Mouse (Mus musculus) forebrain, embryonic 15.5 days (tissue): Measurements from ENCODE around the gene Hmg20a. TPM values are rescaled to one million over a fixed set of nuclear protein-coding genes. Genes with fewer than 3 reads are reported as not detected.

Source experiments
- ATAC-seq: fragments of 200-750 bp; cut with Nextera tagmentation; replicated peaks from 2 replicates; pipeline ENCODE4 v1.8.0; 2017; ENCODE audit warnings: mild to moderate bottlenecking, moderate TSS enrichment, moderate library complexity
- H3K27ac ChIP-seq: fragments of 300-500 bp; sonication (generic); replicated peaks from 2 replicates; pipeline ENCODE4 v1.5.1; 2015; ENCODE audit warnings: mild to moderate bottlenecking, inconsistent platforms
- H3K27me3 ChIP-seq: fragments of 300-500 bp; sonication (generic); 2 replicates; pipeline ENCODE4 v1.6.1; 2015; ENCODE audit warnings: inconsistent platforms
- H3K36me3 ChIP-seq: fragments of 300-500 bp; sonication (generic); 2 replicates; pipeline ENCODE4 v1.6.1; 2015; ENCODE audit warnings: mild to moderate bottlenecking, inconsistent platforms
- H3K4me1 ChIP-seq: fragments of 300-500 bp; sonication (generic); 2 replicates; pipeline ENCODE4 v1.6.1; 2015; ENCODE audit warnings: inconsistent platforms
- H3K4me2 ChIP-seq: fragments of 300-500 bp; sonication (generic); replicated peaks from 2 replicates; pipeline ENCODE4 v1.6.1; 2015; ENCODE audit warnings: mild to moderate bottlenecking, inconsistent platforms
- H3K4me3 ChIP-seq: fragments of 300-500 bp; sonication (generic); 2 replicates; pipeline ENCODE4 v1.5.1; 2015; ENCODE audit warnings: mild to moderate bottlenecking, inconsistent platforms
- H3K9ac ChIP-seq: fragments of 300-500 bp; sonication (generic); replicated peaks from 2 replicates; pipeline ENCODE4 v1.6.1; 2015; ENCODE audit warnings: mild to moderate bottlenecking, inconsistent platforms
- H3K9me3 ChIP-seq: fragments of 300-500 bp; sonication (generic); 2 replicates; pipeline ENCODE4 v1.6.1; 2016; ENCODE audit warnings: inconsistent platforms
- whole genome bisulfite sequencing: fragments of 180-500 bp; shearing (Covaris S2); methylation state at CpG from one replicate; pipeline ENCODE4 v1.1.7; 2015; ENCODE audit warnings: mixed read lengths; 5-methylcytosine and 5-hydroxymethylcytosine counted together
- polyA plus RNA-seq: library from polyadenylated mRNA; unstranded; fragments of >200 nt; fragmentation: Nextera tagmentation; extraction: Ambion mirVana; gene quantifications from 2 replicates; pipeline ENCODE4 v1.2.1, GENCODE M21; 2015

Hmg20a gene
- polyA plus RNA-seq, 1 experiment from 2014 or later: 91.2 TPM

GRCm38 (mm10) chr9:56453038-56453815 is 34.8 kb downstream of the Hmg20a start:
- Histone ChIP-seq H3K4me2 (no peak overlapping the region), H3K4me3 (no peak overlapping the region), H3K27ac (no peak overlapping the region), H3K36me3 (no peaks in the 10 kb centered on the region), H3K27me3 (no peaks in the 10 kb centered on the region), H3K9ac (no peak overlapping the region), H3K9me3 (no peaks in the 10 kb centered on the region), H3K4me1 (peaks cover 5% of the 10 kb centered on the region)
- ATAC-seq: no peak
- WGBS: 85% methylated on average over 2 of the region's 2 CpGs

GRCm38 (mm10) chr9:56456426-56456825 is 38.0 kb downstream of the Hmg20a start:
- Histone ChIP-seq H3K9me3 (no peaks in the 10 kb centered on the region), H3K36me3 (no peaks in the 10 kb centered on the region), H3K9ac (no peak overlapping the region), H3K4me2 (no peak overlapping the region), H3K4me3 (no peak overlapping the region), H3K27me3 (no peaks in the 10 kb centered on the region), H3K27ac (no peak overlapping the region), H3K4me1 (peaks cover 4% of the 10 kb centered on the region)
- WGBS: 94% methylated on average over 3 of the region's 3 CpGs
- ATAC-seq: no peak

GRCm38 (mm10) chr9:56460987-56461386 is 42.6 kb downstream of the Hmg20a start:
- no peak overlapping the region for H3K9ac ChIP-seq
- H3K4me3 ChIP-seq: no peak overlapping the region
- H3K9me3 ChIP-seq: no peaks in the 10 kb centered on the region
- peaks cover 14% of the 10 kb centered on the region for H3K4me1 ChIP-seq
- H3K27ac ChIP-seq: no peak overlapping the region
- H3K4me2 ChIP-seq: no peak overlapping the region
- ATAC-seq: no peak
- H3K36me3 ChIP-seq: no peaks in the 10 kb centered on the region
- no peaks in the 10 kb centered on the region for H3K27me3 ChIP-seq
- WGBS: 77% methylated on average over 5 of the region's 5 CpGs

- 0 out of 2 replicates have a peak, but pooled peaks cover 4% of the 10 kb centered on the region for H3K36me3 ChIP-seq
- H3K4me2 ChIP-seq: no peak overlapping the region
- no peak overlapping the region for H3K27ac ChIP-seq
- no peak overlapping the region for H3K9ac ChIP-seq
- ATAC-seq: no peak
- 89% methylated on average over 1 of the region's 1 CpGs for WGBS
- no peaks in the 10 kb centered on the region for H3K27me3 ChIP-seq
- H3K4me1 ChIP-seq: peaks cover 14% of the 10 kb centered on the region
- H3K9me3 ChIP-seq: no peaks in the 10 kb centered on the region
- H3K4me3 ChIP-seq: no peak overlapping the region
Observed at GRCm38 (mm10) chr9:56462606-56463005, 44.2 kb downstream of the Hmg20a start.

GRCm38 (mm10) chr9:56463046-56463445 is 44.6 kb downstream of the Hmg20a start:
- H3K4me1 ChIP-seq: peaks cover 14% of the 10 kb centered on the region
- no peak for ATAC-seq
- 92% methylated on average over 2 of the region's 2 CpGs for WGBS

GRCm38 (mm10) chr9:56463686-56464515 is 45.5 kb downstream of the Hmg20a start:
- H3K4me3 ChIP-seq: no peak overlapping the region
- H3K4me2 ChIP-seq: no peak overlapping the region
- no peaks in the 10 kb centered on the region for H3K27me3 ChIP-seq
- 70% methylated on average over 4 of the region's 4 CpGs for WGBS
- no peak overlapping the region for H3K27ac ChIP-seq
- no peak for ATAC-seq
- peaks cover 12% of the 10 kb centered on the region for H3K36me3 ChIP-seq
- H3K9me3 ChIP-seq: no peaks in the 10 kb centered on the region
- peaks cover 14% of the 10 kb centered on the region for H3K4me1 ChIP-seq
- H3K9ac ChIP-seq: no peak overlapping the region

More at GRCm38 (mm10) chr9:56463046-56463445, 44.6 kb downstream of the Hmg20a start:
- Histone ChIP-seq H3K36me3 (peaks cover 7% of the 10 kb centered on the region; the same call in 1 of the 2 replicates), H3K4me2 (no peak overlapping the region), H3K4me3 (no peak overlapping the region), H3K9me3 (no peaks in the 10 kb centered on the region), H3K27me3 (no peaks in the 10 kb centered on the region), H3K27ac (no peak overlapping the region), H3K9ac (no peak overlapping the region)

- Histone ChIP-seq H3K4me2 (no peak overlapping the region), H3K27ac (0 out of 2 replicates have a peak overlapping the region, but pooled peaks have one; percentile 2), H3K9ac (no peak overlapping the region), H3K4me1 (peaks cover 14% of the 10 kb centered on the region), H3K27me3 (no peaks in the 10 kb centered on the region), H3K9me3 (no peaks in the 10 kb centered on the region), H3K4me3 (no peak overlapping the region), H3K36me3 (peaks cover 17% of the 10 kb centered on the region)
- ATAC-seq: peak; percentile 48; the same call in 1 of the 2 replicates
- 24% methylated on average over 23 of the region's 23 CpGs for WGBS
Observed at GRCm38 (mm10) chr9:56464863-56465654, 46.6 kb downstream of the Hmg20a start.

- H3K27me3 ChIP-seq: no peaks in the 10 kb centered on the region
- no peak overlapping the region for H3K4me2 ChIP-seq
- peaks cover 14% of the 10 kb centered on the region for H3K4me1 ChIP-seq
- H3K36me3 ChIP-seq: peaks cover 17% of the 10 kb centered on the region
- H3K4me3 ChIP-seq: no peak overlapping the region
- WGBS: 88% methylated on average over 4 of the region's 4 CpGs
- no peak overlapping the region for H3K27ac ChIP-seq
- no peak for ATAC-seq
- H3K9me3 ChIP-seq: no peaks in the 10 kb centered on the region
- H3K9ac ChIP-seq: no peak overlapping the region
Observed at GRCm38 (mm10) chr9:56466251-56466650, 47.8 kb downstream of the Hmg20a start.

GRCm38 (mm10) chr9:56469656-56470055 is 51.2 kb downstream of the Hmg20a start:
- Histone ChIP-seq H3K27ac (no peak overlapping the region), H3K27me3 (no peaks in the 10 kb centered on the region), H3K9ac (no peak overlapping the region), H3K4me2 (no peak overlapping the region), H3K9me3 (no peaks in the 10 kb centered on the region), H3K36me3 (peaks cover 21% of the 10 kb centered on the region), H3K4me1 (peaks cover 5% of the 10 kb centered on the region; the same call in 1 of the 2 replicates), H3K4me3 (no peak overlapping the region)
- ATAC-seq: no peak
- WGBS: 51% methylated on average over 2 of the region's 2 CpGs

GRCm38 (mm10) chr9:56470291-56470690 is 51.9 kb downstream of the Hmg20a start:
- WGBS: 34% methylated on average over 7 of the region's 7 CpGs
- no peak overlapping the region for H3K4me2 ChIP-seq
- H3K4me1 ChIP-seq: no peaks in the 10 kb centered on the region
- no peaks in the 10 kb centered on the region for H3K27me3 ChIP-seq
- H3K36me3 ChIP-seq: peaks cover 27% of the 10 kb centered on the region
- no peaks in the 10 kb centered on the region for H3K9me3 ChIP-seq
- no peak overlapping the region for H3K9ac ChIP-seq
- no peak overlapping the region for H3K4me3 ChIP-seq
- no peak overlapping the region for H3K27ac ChIP-seq
- ATAC-seq: no peak

GRCm38 (mm10) chr9:56478975-56479647 is 60.7 kb downstream of the Hmg20a start:
- Histone ChIP-seq H3K4me3 (no peak overlapping the region), H3K36me3 (peaks cover 32% of the 10 kb centered on the region), H3K27ac (no peak overlapping the region), H3K4me2 (no peak overlapping the region), H3K9ac (no peak overlapping the region), H3K27me3 (no peaks in the 10 kb centered on the region), H3K4me1 (peaks cover 2% of the 10 kb centered on the region; the same call in 1 of the 2 replicates), H3K9me3 (no peaks in the 10 kb centered on the region)
- no peak for ATAC-seq
- 93% methylated on average over 5 of the region's 5 CpGs for WGBS
